Mouse (Mus musculus): ENCODE results near the gene Khdc3. TPM values are rescaled to one million over a fixed set of nuclear protein-coding genes. Genes with fewer than 3 reads are reported as not detected.
"Not testable (repeated sequence)": the region's sequence is repeated elsewhere in the genome, so short reads cannot be mapped to it uniquely, and the experiment has no call there.

The Khdc3 gene
- total RNA-seq (2021): not detected
- long read RNA-seq, experiment 1: 0 reads
- long read RNA-seq, experiment 2: 0 reads

- DNase-seq (ENCODE audit: low spot score): no peak
These were observed at the start of gene Khdc3 for GRCm38 (mm10) chr9:73101536-73101935. Gene Khdc3 (plus strand): TSS chr9:73101836.

- no peak for DNase-seq (ENCODE audit: low spot score)
These were observed 46.2 kb upstream of the Khdc3 start for GRCm38 (mm10) chr9:73055441-73055911.

- no peak for DNase-seq (ENCODE audit: low spot score)
These were observed 42.4 kb upstream of the Khdc3 start for GRCm38 (mm10) chr9:73059224-73059623.

GRCm38 (mm10) chr9:73063621-73064290 is 37.9 kb upstream of the Khdc3 start:
- DNase-seq (ENCODE audit: low spot score): no peak

- DNase-seq (ENCODE audit: low spot score): no peak
These were observed 34.5 kb upstream of the Khdc3 start for GRCm38 (mm10) chr9:73067086-73067485.

GRCm38 (mm10) chr9:73068230-73068679 is 33.4 kb upstream of the Khdc3 start:
- no peak for DNase-seq (ENCODE audit: low spot score)

GRCm38 (mm10) chr9:73068688-73069087 is 32.9 kb upstream of the Khdc3 start:
- no peak for DNase-seq (ENCODE audit: low spot score)

GRCm38 (mm10) chr9:73070971-73071659 is 30.5 kb upstream of the Khdc3 start:
- DNase-seq (ENCODE audit: low spot score): no peak

GRCm38 (mm10) chr9:73072426-73072825 is 29.2 kb upstream of the Khdc3 start:
- no peak for DNase-seq (ENCODE audit: low spot score)

GRCm38 (mm10) chr9:73073169-73073568 is 28.5 kb upstream of the Khdc3 start:
- DNase-seq (ENCODE audit: low spot score): no peak

GRCm38 (mm10) chr9:73079349-73079748 is 22.3 kb upstream of the Khdc3 start:
- not testable (repeated sequence) for DNase-seq (ENCODE audit: low spot score)

GRCm38 (mm10) chr9:73079801-73080325 is 21.8 kb upstream of the Khdc3 start:
- no peak for DNase-seq (ENCODE audit: low spot score)

GRCm38 (mm10) chr9:73082291-73083000 is 19.2 kb upstream of the Khdc3 start:
- no peak for DNase-seq (ENCODE audit: low spot score)

GRCm38 (mm10) chr9:73083956-73084355 is 17.7 kb upstream of the Khdc3 start:
- DNase-seq (ENCODE audit: low spot score): no peak

- DNase-seq (ENCODE audit: low spot score): no peak
These were observed 15.8 kb upstream of the Khdc3 start for GRCm38 (mm10) chr9:73085845-73086244.

- DNase-seq (ENCODE audit: low spot score): no peak
These were observed 14.5 kb upstream of the Khdc3 start for GRCm38 (mm10) chr9:73087121-73087520.

GRCm38 (mm10) chr9:73087581-73087980 is 14.1 kb upstream of the Khdc3 start:
- DNase-seq (ENCODE audit: low spot score): no peak

- no peak for DNase-seq (ENCODE audit: low spot score)
These were observed 12.3 kb upstream of the Khdc3 start for GRCm38 (mm10) chr9:73089222-73089920.

- DNase-seq (ENCODE audit: low spot score): no peak
These were observed 11.5 kb upstream of the Khdc3 start for GRCm38 (mm10) chr9:73090121-73090520.

- peak; percentile 34 for DNase-seq (ENCODE audit: low spot score)
These were observed 9.9 kb upstream of the Khdc3 start for GRCm38 (mm10) chr9:73091747-73092146.

GRCm38 (mm10) chr9:73094580-73094979 is 7.1 kb upstream of the Khdc3 start:
- DNase-seq (ENCODE audit: low spot score): no peak
